In genomic region chr15:63006471-63007228, GRCm38 (mm10) we compare ENCODE assay signal across 13 mouse cellular contexts.
DNase-seq lines count a peak whose midpoint lies in the region; ATAC-seq and TF ChIP-seq lines count a peak whose summit lies in the region.
"Had no signal": no experiment of that assay in that cellular context is flagged by ENCODE, and none has a peak within 500 bp of the region (broad histone marks: within the 10 kb centered on the region; RNA-seq: fewer than 3 reads in every experiment).

No protein-coding gene starts in this region.

- ATAC-seq in liver, postnatal 0 days: no peak

- H3K4me1 ChIP-seq in liver, postnatal 0 days (ENCODE audit: insufficient read depth): no peaks in the 10 kb centered on the region
- H3K4me1 ChIP-seq in kidney, adult 2 months (ENCODE audit: control insufficient read depth, insufficient read depth, low read length): no peaks in the 10 kb centered on the region
- H3K4me1 ChIP-seq: embryonic facial prominence, embryonic 15.5 days; midbrain, embryonic 12.5 days had no signal

- H3K4me2 ChIP-seq in liver, postnatal 0 days (ENCODE audit: low read depth, low read length): no peak overlapping the region
- H3K4me2 ChIP-seq: embryonic facial prominence, embryonic 15.5 days; midbrain, embryonic 12.5 days had no signal

- no peak overlapping the region for H3K27ac ChIP-seq in liver, postnatal 0 days (ENCODE audit: low read depth)
- H3K27ac ChIP-seq in gastrocnemius, adult 2 months: peak overlapping the region; percentile 71
- no peak overlapping the region for H3K27ac ChIP-seq in kidney, adult 2 months (ENCODE audit: insufficient read depth, low read depth, low read length)
- H3K27ac ChIP-seq: embryonic facial prominence, embryonic 15.5 days; liver, embryonic 14.5 days; midbrain, embryonic 12.5 days had no signal

- no peak for TF ChIP-seq EP300 in liver, postnatal 0 days (IDR thresholded peaks at IDR 0.05; ENCODE audit: low read depth)

- peak; percentile 14; the same call in 1 of the 2 replicates for TF ChIP-seq CTCF in liver, postnatal 0 days (IDR thresholded peaks at IDR 0.05; ENCODE audit: low read depth)
- TF ChIP-seq CTCF in gastrocnemius, adult 2 months (IDR thresholded peaks at IDR 0.05): peak; percentile 51
- no peak for TF ChIP-seq CTCF in kidney, adult 2 months (conservative IDR thresholded peaks at IDR 0.05; ENCODE audit: insufficient read depth, insufficient read length, low read depth, low read length)

- no peaks in the 10 kb centered on the region for H3K9me3 ChIP-seq in liver, postnatal 0 days (ENCODE audit: low read length)
- H3K9me3 ChIP-seq: embryonic facial prominence, embryonic 15.5 days; midbrain, embryonic 12.5 days had no signal

- intact Hi-C loops in gastrocnemius, adult 2 months (cut with DNase I): loop anchor here (2.0 to 10.0 kb wide), 5 partner anchors 56 to 1592 kb away; no protein-coding TSS in a partner anchor

- DNase-seq in adrenal gland, adult 2 months: peak; percentile 33
- DNase-seq in adrenal gland, postnatal 25 days: no peak
- DNase-seq in liver, postnatal 0 days: no peak
- no peak for DNase-seq in liver
- peak; percentile 76 for DNase-seq in gastrocnemius, adult 2 months
- DNase-seq in retina, adult 2 months (ENCODE audit: low read depth, low spot score): peak; percentile 1
- no peak for DNase-seq in kidney, adult 2 months
- no peak for DNase-seq in lung, postnatal 10 days
- DNase-seq: cerebellum, adult 11-12 months; kidney, adult 9 months had no signal

- TF ChIP-seq POLR2A in kidney, adult 2 months (IDR thresholded peaks at IDR 0.05; ENCODE audit: low read depth, low read length): no peak

- WGBS in liver, postnatal 0 days (ENCODE audit: insufficient replicate concordance): 78% methylated on average over 14 of the region's 14 CpGs
- 71% methylated on average over 14 of the region's 14 CpGs for WGBS in kidney, adult 2 months

- no peak overlapping the region for H3K9ac ChIP-seq in liver, postnatal 0 days (replicated peaks)
- H3K9ac ChIP-seq: embryonic facial prominence, embryonic 15.5 days; liver, embryonic 14.5 days; midbrain, embryonic 12.5 days had no signal

- no peak overlapping the region for H3K4me3 ChIP-seq in liver, postnatal 0 days (ENCODE audit: low read depth, low read length)
- no peak overlapping the region for H3K4me3 ChIP-seq in gastrocnemius, adult 2 months
- H3K4me3 ChIP-seq in kidney, adult 2 months (ENCODE audit: insufficient read depth, low read depth, low read length): no peak overlapping the region
- H3K4me3 ChIP-seq: embryonic facial prominence, embryonic 15.5 days; midbrain, embryonic 12.5 days had no signal

- H3K36me3 ChIP-seq in liver, postnatal 0 days (replicated peaks; ENCODE audit: insufficient read depth, low read length): no peaks in the 10 kb centered on the region
- H3K36me3 ChIP-seq in kidney, adult 2 months (ENCODE audit: control insufficient read depth, insufficient read depth, low read length): no peaks in the 10 kb centered on the region
- H3K36me3 ChIP-seq: embryonic facial prominence, embryonic 15.5 days; midbrain, embryonic 12.5 days had no signal

- H3K27me3 ChIP-seq in liver, postnatal 0 days (ENCODE audit: insufficient read depth, low read length): no peaks in the 10 kb centered on the region
- H3K27me3 ChIP-seq in kidney, adult 2 months (replicated peaks; ENCODE audit: control insufficient read depth, insufficient read depth, low read length): no peaks in the 10 kb centered on the region
- H3K27me3 ChIP-seq: embryonic facial prominence, embryonic 15.5 days; midbrain, embryonic 12.5 days had no signal

Comparison
In these comparisons a context has a peak if more than half of its experiments do, and no peak if none do; other contexts are left out.
1. DNase-seq: peak in adrenal gland, adult 2 months (single experiment), gastrocnemius, adult 2 months (single experiment) and retina, adult 2 months (single experiment); none in adrenal gland, postnatal 25 days (single experiment), liver, postnatal 0 days (single experiment), liver (single experiment), kidney, adult 2 months (single experiment) and lung, postnatal 10 days (single experiment).